Comparison of ENCODE assay signal across 19 mouse cellular contexts in the genomic region with DNA sequence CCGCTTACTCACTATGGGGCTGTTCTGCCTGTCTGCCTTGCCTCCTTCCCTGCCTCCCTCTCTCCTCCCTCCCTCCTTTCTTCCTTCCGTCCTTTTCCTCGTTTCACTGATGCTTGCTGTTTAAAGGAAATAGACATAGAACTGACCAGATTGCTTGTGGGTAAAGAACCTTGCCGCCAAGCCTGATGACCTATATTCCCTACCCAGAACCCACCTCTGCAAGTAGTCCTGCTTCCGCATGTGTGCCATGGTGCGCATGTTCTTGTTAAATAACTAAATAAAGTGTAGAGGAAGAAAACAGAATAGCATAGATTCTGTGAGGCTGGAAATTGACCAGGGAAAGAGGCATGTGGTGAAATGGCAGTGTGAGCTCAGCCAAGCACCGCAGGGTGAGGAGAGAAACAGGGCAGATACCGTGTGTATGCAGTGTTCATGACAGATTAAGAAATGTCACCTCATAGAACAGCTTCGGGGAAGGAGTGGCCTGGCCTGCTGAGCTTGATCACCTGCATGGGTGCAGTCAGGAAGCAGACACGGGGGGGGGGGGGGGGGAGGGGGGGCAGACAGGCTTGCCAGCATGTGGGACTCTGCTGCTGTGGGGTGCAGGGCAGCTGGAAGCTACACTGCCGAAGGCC. TPM values are rescaled to one million over a fixed set of nuclear protein-coding genes. Genes with fewer than 3 reads are reported as not detected.
DNase-seq lines count a peak whose midpoint lies in the region; ATAC-seq and TF ChIP-seq lines count a peak whose summit lies in the region.
"Had no signal": no experiment of that assay in that cellular context is flagged by ENCODE, and none has a peak within 500 bp of the region (broad histone marks: within the 10 kb centered on the region; RNA-seq: fewer than 3 reads in every experiment).

No protein-coding gene starts in this region.

- no peak overlapping the region for H3K4me3 ChIP-seq in forebrain, embryonic 10.5 days
- H3K4me3 ChIP-seq in forebrain, postnatal 0 days (ENCODE audit: low read depth, low read length), result no peak overlapping the region
- no peak overlapping the region for H3K4me3 ChIP-seq in heart, embryonic 16.5 days (ENCODE audit: low read length)
- no peak overlapping the region for H3K4me3 ChIP-seq in lung, postnatal 0 days (ENCODE audit: low read depth, low read length)
- no peak overlapping the region for H3K4me3 ChIP-seq in stomach, postnatal 0 days (ENCODE audit: low read depth, low read length)
- H3K4me3 ChIP-seq: embryonic facial prominence, embryonic 12.5 days; heart, embryonic 12.5 days had no signal

- H3K36me3 ChIP-seq in forebrain, embryonic 10.5 days (replicated peaks), result peaks cover 50% of the 10 kb centered on the region
- H3K36me3 ChIP-seq in forebrain, postnatal 0 days (ENCODE audit: insufficient read depth), result no peaks in the 10 kb centered on the region
- no peaks in the 10 kb centered on the region for H3K36me3 ChIP-seq in heart, embryonic 16.5 days (ENCODE audit: control insufficient read depth, insufficient read depth)
- no peaks in the 10 kb centered on the region; the same call in 1 of the 2 replicates for H3K36me3 ChIP-seq in lung, postnatal 0 days (ENCODE audit: insufficient read depth, low read length)
- no peaks in the 10 kb centered on the region for H3K36me3 ChIP-seq in stomach, postnatal 0 days (ENCODE audit: control insufficient read depth, insufficient read depth, low read length)

- H3K4me2 ChIP-seq in forebrain, postnatal 0 days (ENCODE audit: low read depth), result no peak overlapping the region
- H3K4me2 ChIP-seq in heart, embryonic 16.5 days (ENCODE audit: low read depth, low read length), result no peak overlapping the region
- H3K4me2 ChIP-seq in lung, postnatal 0 days (replicated peaks; ENCODE audit: low read depth, low read length), result no peak overlapping the region
- no peak overlapping the region for H3K4me2 ChIP-seq in stomach, postnatal 0 days (replicated peaks; ENCODE audit: low read depth)
- H3K4me2 ChIP-seq: embryonic facial prominence, embryonic 12.5 days; heart, embryonic 12.5 days had no signal

- TF ChIP-seq EP300 in lung, postnatal 0 days (IDR thresholded peaks at IDR 0.05), result no peak
- no peak for TF ChIP-seq EP300 in stomach, postnatal 0 days (optimal IDR thresholded peaks at IDR 0.05)

- H3K27me3 ChIP-seq in forebrain, embryonic 10.5 days (ENCODE audit: poor library complexity, severe bottlenecking), result no peaks in the 10 kb centered on the region
- H3K27me3 ChIP-seq in forebrain, postnatal 0 days (ENCODE audit: insufficient read depth, low read length), result no peaks in the 10 kb centered on the region
- H3K27me3 ChIP-seq in heart, embryonic 16.5 days (ENCODE audit: control insufficient read depth, insufficient read depth, low read length), result no peaks in the 10 kb centered on the region
- no peaks in the 10 kb centered on the region for H3K27me3 ChIP-seq in lung, postnatal 0 days (replicated peaks; ENCODE audit: insufficient read depth, low read length)
- no peaks in the 10 kb centered on the region for H3K27me3 ChIP-seq in stomach, postnatal 0 days (ENCODE audit: control insufficient read depth, insufficient read depth, low read length)
- H3K27me3 ChIP-seq: CH12.LX; embryonic facial prominence, embryonic 12.5 days; heart, embryonic 12.5 days had no signal

- H3K27ac ChIP-seq in forebrain, embryonic 10.5 days, result peak overlapping the region; percentile 11; the same call in 1 of the 2 replicates
- H3K27ac ChIP-seq in forebrain, postnatal 0 days (ENCODE audit: low read depth, low read length), result no peak overlapping the region
- peak overlapping the region; percentile 57 for H3K27ac ChIP-seq in heart, embryonic 16.5 days (ENCODE audit: low read length)
- peak overlapping the region; percentile 38; the same call in 1 of the 2 replicates for H3K27ac ChIP-seq in lung, postnatal 0 days (ENCODE audit: low read length)
- H3K27ac ChIP-seq in stomach, postnatal 0 days (replicated peaks), result peak overlapping the region; percentile 63
- H3K27ac ChIP-seq: embryonic facial prominence, embryonic 12.5 days had no signal

- H3K9me3 ChIP-seq in forebrain, embryonic 10.5 days, result no peaks in the 10 kb centered on the region
- no peaks in the 10 kb centered on the region for H3K9me3 ChIP-seq in forebrain, postnatal 0 days (ENCODE audit: low read length)
- no peaks in the 10 kb centered on the region for H3K9me3 ChIP-seq in heart, embryonic 16.5 days (replicated peaks; ENCODE audit: control insufficient read depth, low read length)
- H3K9me3 ChIP-seq in lung, postnatal 0 days (ENCODE audit: low read length), result no peaks in the 10 kb centered on the region
- no peaks in the 10 kb centered on the region for H3K9me3 ChIP-seq in stomach, postnatal 0 days (ENCODE audit: control insufficient read depth, low read length)
- H3K9me3 ChIP-seq: embryonic facial prominence, embryonic 12.5 days; heart, embryonic 12.5 days had no signal

- WGBS in forebrain, embryonic 10.5 days, result 80% methylated on average over 11 of the region's 11 CpGs
- 79% methylated on average over 10 of the region's 11 CpGs for WGBS in forebrain, postnatal 0 days
- 57% methylated on average over 11 of the region's 11 CpGs for WGBS in heart, embryonic 16.5 days
- WGBS in lung, postnatal 0 days, result 58% methylated on average over 10 of the region's 11 CpGs
- WGBS in stomach, postnatal 0 days, result 67% methylated on average over 10 of the region's 11 CpGs

- no peak for TF ChIP-seq CTCF in forebrain, postnatal 0 days (IDR thresholded peaks at IDR 0.05; ENCODE audit: low read depth)
- no peak for TF ChIP-seq CTCF in lung, postnatal 0 days (IDR thresholded peaks at IDR 0.05)
- no peak for TF ChIP-seq CTCF in stomach, postnatal 0 days (IDR thresholded peaks at IDR 0.05; ENCODE audit: low read depth)

- ATAC-seq in forebrain, postnatal 0 days, result no peak
- peak; percentile 42 for ATAC-seq in heart, embryonic 16.5 days (replicated peaks; ENCODE audit: extremely low read depth, insufficient read depth, low FRiP score)
- peak; percentile 34; the same call in 1 of the 2 replicates for ATAC-seq in lung, postnatal 0 days
- ATAC-seq in stomach, postnatal 0 days (ENCODE audit: low FRiP score, low TSS enrichment), result peak; percentile 84
- ATAC-seq: hindbrain, embryonic 16.5 days had no signal

- intact Hi-C loops in heart, postnatal 10 days (cut with DNase I), result no loop called here

- peaks cover 10% of the 10 kb centered on the region; the same call in 1 of the 2 replicates for H3K4me1 ChIP-seq in forebrain, embryonic 10.5 days
- H3K4me1 ChIP-seq in forebrain, postnatal 0 days (ENCODE audit: insufficient read depth), result no peaks in the 10 kb centered on the region
- peaks cover 18% of the 10 kb centered on the region for H3K4me1 ChIP-seq in heart, embryonic 16.5 days (ENCODE audit: control insufficient read depth, insufficient read depth, low read length)
- H3K4me1 ChIP-seq in lung, postnatal 0 days (ENCODE audit: insufficient read depth, low read depth, low read length), result no peaks in the 10 kb centered on the region; the same call in 1 of the 2 replicates
- H3K4me1 ChIP-seq in stomach, postnatal 0 days (replicated peaks; ENCODE audit: control insufficient read depth, insufficient read depth), result no peaks in the 10 kb centered on the region
- H3K4me1 ChIP-seq: embryonic facial prominence, embryonic 12.5 days had no signal

- no peak overlapping the region for H3K9ac ChIP-seq in forebrain, postnatal 0 days
- H3K9ac ChIP-seq in heart, embryonic 16.5 days (ENCODE audit: low read length), result no peak overlapping the region
- H3K9ac ChIP-seq in lung, postnatal 0 days (replicated peaks; ENCODE audit: low read depth), result no peak overlapping the region
- H3K9ac ChIP-seq in stomach, postnatal 0 days (ENCODE audit: low read length), result no peak overlapping the region
- H3K9ac ChIP-seq: embryonic facial prominence, embryonic 12.5 days; heart, embryonic 12.5 days had no signal

- DNase-seq in forebrain, embryonic 10.5 days (ENCODE audit: extremely low spot score, low spot score), result no peak
- DNase-seq in forebrain, postnatal 0 days, result no peak
- no peak for DNase-seq in heart, postnatal 10 days
- DNase-seq in lung, postnatal 0 days (ENCODE audit: low spot score), result no peak
- DNase-seq in lung, postnatal 25 days (ENCODE audit: low spot score), result no peak
- peak; percentile 76 for DNase-seq in stomach, postnatal 0 days (ENCODE audit: low spot score)
- no peak for DNase-seq in adrenal gland, postnatal 10 days
- DNase-seq: adrenal gland, adult 2 months; cerebellum, adult 11-12 months; gastrocnemius, postnatal 14 days; kidney, adult 18-20 months; kidney, postnatal 10 days; spleen, adult 18-20 months; thymus, postnatal 4 days had no signal

RNA-seq across cellular contexts. Expression of a gene that starts 20.7 kb away (rescaled TPM):
- polyA plus RNA-seq in forebrain, embryonic 10.5 days (2016; fragmentation: Nextera tagmentation; extraction: Ambion mirVana), result 42.7 and 46.4 TPM in 2 replicates
- total RNA-seq in forebrain, postnatal 0 days (2014; rRNA removed), result 5.8 and 7.6 TPM in 2 replicates
- polyA plus RNA-seq in forebrain, postnatal 0 days (2015; fragmentation: Nextera tagmentation; extraction: Ambion mirVana), result 12.0 and 14.3 TPM in 2 replicates
- polyA plus RNA-seq in heart, embryonic 16.5 days (2015; fragmentation: Nextera tagmentation; extraction: Ambion mirVana), result 29.3 and 30.6 TPM in 2 replicates
- 1 to 10 TPM; 6.4 to 7.2 TPM for total RNA-seq in heart, postnatal 10 days (2021)
- 9.7 and 9.9 TPM in 2 replicates for polyA plus RNA-seq in lung, postnatal 0 days (2015; fragmentation: Nextera tagmentation; extraction: Ambion mirVana)
- 13.0 and 13.3 TPM in 2 replicates for polyA plus RNA-seq in stomach, postnatal 0 days (2015; fragmentation: Nextera tagmentation; extraction: Ambion mirVana)
- total RNA-seq in adrenal gland, postnatal 10 days (2021), result 1 to 10 TPM; 7.3 to 8.8 TPM

RNA-seq across cellular contexts. Expression of a gene that starts 53.1 kb away (rescaled TPM):
- 74.2 and 75.2 TPM in 2 replicates for polyA plus RNA-seq in forebrain, embryonic 10.5 days (2016; fragmentation: Nextera tagmentation; extraction: Ambion mirVana)
- total RNA-seq in forebrain, postnatal 0 days (2014; rRNA removed), result 58.4 and 68.4 TPM in 2 replicates
- polyA plus RNA-seq in forebrain, postnatal 0 days (2015; fragmentation: Nextera tagmentation; extraction: Ambion mirVana), result 70.4 and 77.8 TPM in 2 replicates
- polyA plus RNA-seq in heart, embryonic 16.5 days (2015; fragmentation: Nextera tagmentation; extraction: Ambion mirVana), result 217 and 223 TPM in 2 replicates
- 100 to 1,000 TPM; 492 to 534 TPM for total RNA-seq in heart, postnatal 10 days (2021)
- polyA plus RNA-seq in lung, postnatal 0 days (2015; fragmentation: Nextera tagmentation; extraction: Ambion mirVana), result 292 and 310 TPM in 2 replicates
- polyA plus RNA-seq in stomach, postnatal 0 days (2015; fragmentation: Nextera tagmentation; extraction: Ambion mirVana), result 145 and 152 TPM in 2 replicates
- 1,000 to 10,000 TPM in 1 of 2 experiments, 100 to 1,000 TPM in 1; 940 to 1,609 TPM for total RNA-seq in adrenal gland, postnatal 10 days (2021)
